Mouse (Mus musculus) liver, adult (tissue): ENCODE measurements at regions not wholly inside any gene's neighbourhood (a gene's known extent, or its start where the extent isn't known, plus 50 kb on each side); places are given as distances from the start of the nearest gene placed in this dataset.
A peak's percentile ranks its signal among the peaks of the same experiment; 100 is the strongest.

Experiments used
- GATA4 ChIP-seq: IDR thresholded peaks from 2 replicates; pipeline ENCODE4 v1.6.1; 2014; ENCODE audit warnings: mild to moderate bottlenecking, low read length; ENCODE audit not compliant: insufficient replicate concordance

- TF ChIP-seq GATA4, result no peak
Observed at GRCm38 (mm10) chr8:25463532-25463931, 639.4 kb upstream of the Adam5 start.

GRCm38 (mm10) chr8:25462492-25462891 lies 638.3 kb upstream of the Adam5 start:
- TF ChIP-seq GATA4, result no peak

- TF ChIP-seq GATA4, result no peak
Observed at GRCm38 (mm10) chr8:25455644-25456043, 631.5 kb upstream of the Adam5 start.

- TF ChIP-seq GATA4, result no peak
Observed at GRCm38 (mm10) chr8:25454972-25455371, 630.8 kb upstream of the Adam5 start.

- no peak for TF ChIP-seq GATA4
Observed at GRCm38 (mm10) chr8:25453826-25454225, 629.7 kb upstream of the Adam5 start.

- TF ChIP-seq GATA4, result no peak
Observed at GRCm38 (mm10) chr8:25450544-25450943, 626.4 kb upstream of the Adam5 start.

- no peak for TF ChIP-seq GATA4
Observed at GRCm38 (mm10) chr8:25449590-25449989, 625.4 kb upstream of the Adam5 start.

GRCm38 (mm10) chr8:25447900-25448299 lies 623.7 kb upstream of the Adam5 start:
- TF ChIP-seq GATA4, result peak; percentile 64

- TF ChIP-seq GATA4, result no peak
Observed at GRCm38 (mm10) chr8:25445968-25446367, 621.8 kb upstream of the Adam5 start.

GRCm38 (mm10) chr8:25445054-25445453 lies 620.9 kb upstream of the Adam5 start:
- TF ChIP-seq GATA4, result peak; percentile 95

GRCm38 (mm10) chr8:25443552-25443951 lies 619.4 kb upstream of the Adam5 start:
- TF ChIP-seq GATA4, result no peak

- TF ChIP-seq GATA4, result no peak
Observed at GRCm38 (mm10) chr8:25441057-25441441, 616.9 kb upstream of the Adam5 start.

GRCm38 (mm10) chr8:25440391-25441056 lies 616.4 kb upstream of the Adam5 start:
- no peak for TF ChIP-seq GATA4

GRCm38 (mm10) chr8:25439971-25440370 lies 615.8 kb upstream of the Adam5 start:
- no peak for TF ChIP-seq GATA4

- no peak for TF ChIP-seq GATA4
Observed at GRCm38 (mm10) chr8:25438021-25438620, 614.0 kb upstream of the Adam5 start.

GRCm38 (mm10) chr8:25437178-25437577 lies 613.0 kb upstream of the Adam5 start:
- no peak for TF ChIP-seq GATA4

GRCm38 (mm10) chr8:25430552-25430951 lies 606.4 kb upstream of the Adam5 start:
- no peak for TF ChIP-seq GATA4

GRCm38 (mm10) chr8:25429846-25430482 lies 605.8 kb upstream of the Adam5 start:
- no peak for TF ChIP-seq GATA4
